Mouse (Mus musculus) megakaryocyte-erythroid progenitor cell, adult 5-6 weeks (primary cell): Measurements from ENCODE around the gene Ms4a4d. TPM values are rescaled to one million over a fixed set of nuclear protein-coding genes. Genes with fewer than 3 reads are reported as not detected.
"Not testable (repeated sequence)": the region's sequence is repeated elsewhere in the genome, so short reads cannot be mapped to it uniquely, and the experiment has no call there.

ENCODE experiments used
- ATAC-seq: replicated peaks from 2 replicates; pipeline ENCODE4 v1.8.0; 2016; ENCODE audit warnings: mild to moderate bottlenecking, inconsistent platforms; ENCODE audit not compliant: severe bottlenecking, poor library complexity, low FRiP score, low TSS enrichment
- total RNA-seq, 2 experiments: library from RNA; stranded (forward) in 1 of 2; stranded (reverse) in 1 of 2; fragments of 200-1000, 215-1000 nt in 1 of 2; fragments of >200 nt in 1 of 2; fragmentation: Nextera tagmentation in 1 of 2; gene quantifications; 2 replicates each; pipeline ENCODE4 v1.2.3; 2014 to 2017

Ms4a4d gene
- total RNA-seq (2014; fragmentation: Nextera tagmentation) = not detected in 2 replicates
- total RNA-seq (2017) = not detected in 2 replicates

GRCm38 (mm10) chr19:11536593-11536992, at the start of gene Ms4a4d:
TSS of gene Ms4a4d (plus strand) at chr19:11536801.
- ATAC-seq = no peak

DNA sequence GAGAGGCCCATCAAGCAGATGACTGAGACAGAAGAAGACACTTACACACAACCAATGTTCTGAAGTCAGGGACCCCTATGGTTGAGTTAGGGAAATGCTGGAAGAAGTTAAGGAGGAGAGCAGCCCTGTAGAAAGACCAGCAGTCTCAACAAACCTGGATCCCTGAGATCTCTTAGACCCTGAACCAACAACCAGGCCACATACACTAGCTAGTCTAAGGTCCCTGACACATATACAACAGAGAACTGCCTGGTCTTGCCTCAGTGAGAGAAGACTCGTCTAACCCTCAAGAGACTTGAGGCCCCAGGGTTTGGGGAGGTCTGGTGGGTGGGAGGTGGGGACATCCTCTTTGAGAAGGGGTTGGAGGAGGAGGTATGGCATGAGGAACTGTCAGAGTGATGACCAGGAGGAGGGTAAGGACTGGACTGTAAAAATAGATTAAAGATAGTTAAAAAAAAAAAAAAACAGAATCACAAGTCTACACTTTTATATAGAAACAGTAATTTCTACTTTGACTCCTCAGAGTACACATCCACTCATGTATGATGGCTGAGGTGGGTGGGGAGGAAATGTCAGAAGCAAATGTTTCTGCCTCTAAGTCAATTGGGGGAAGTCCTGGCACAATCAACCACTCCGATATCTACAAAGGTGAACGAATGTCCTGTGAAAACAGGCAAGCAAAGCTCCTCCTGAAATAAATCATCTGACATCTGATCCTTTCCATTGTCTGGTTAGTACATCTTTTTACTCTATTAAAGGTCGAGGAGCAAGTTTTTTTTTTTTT, 45.0 kb upstream of the Ms4a4d start:
- no peak for ATAC-seq

GRCm38 (mm10) chr19:11492671-11493070, 43.9 kb upstream of the Ms4a4d start:
- ATAC-seq = no peak

GRCm38 (mm10) chr19:11494519-11494918, 42.1 kb upstream of the Ms4a4d start:
- ATAC-seq = no peak

DNA sequence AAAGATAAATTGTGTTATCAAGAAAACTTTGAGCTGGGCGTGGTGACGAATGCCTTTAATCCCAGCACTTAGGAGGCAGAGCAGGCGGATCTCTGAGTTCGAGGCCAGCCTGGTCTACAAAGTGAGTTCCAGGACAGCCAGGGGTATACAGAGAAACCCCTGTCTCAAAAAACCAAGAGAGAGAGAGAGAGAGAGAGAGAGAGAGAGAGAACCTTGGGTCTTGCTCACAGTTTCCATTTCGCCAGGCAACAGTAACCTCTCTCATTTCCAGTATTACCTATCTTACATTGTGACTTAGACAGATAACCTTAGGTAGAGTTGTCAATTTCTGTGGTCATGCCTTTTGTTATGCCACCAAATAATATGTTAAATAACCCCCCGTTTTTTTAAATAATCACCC, 40.2 kb upstream of the Ms4a4d start:
- no peak for ATAC-seq

GRCm38 (mm10) chr19:11497300-11497699, 39.3 kb upstream of the Ms4a4d start:
- not testable (repeated sequence) for ATAC-seq

DNA sequence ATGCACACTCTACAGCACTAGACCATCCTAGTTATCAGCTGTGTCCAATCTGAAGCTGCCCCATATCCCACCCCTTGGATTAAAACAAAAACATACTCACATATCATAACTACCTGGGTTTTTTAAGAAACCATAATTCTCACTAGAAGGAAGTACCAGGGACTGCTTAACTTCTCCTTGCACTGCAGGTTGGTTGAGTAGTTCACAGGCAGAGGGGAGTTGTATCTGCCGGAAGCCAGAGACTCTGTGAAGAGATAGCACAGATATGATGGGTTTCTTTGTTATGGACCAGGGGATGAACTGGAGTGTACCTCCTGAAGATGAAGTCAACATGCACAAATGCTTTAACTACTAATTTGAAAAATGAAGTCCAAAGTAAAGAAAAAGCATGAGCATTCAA, 35.8 kb upstream of the Ms4a4d start:
- no peak for ATAC-seq

DNA sequence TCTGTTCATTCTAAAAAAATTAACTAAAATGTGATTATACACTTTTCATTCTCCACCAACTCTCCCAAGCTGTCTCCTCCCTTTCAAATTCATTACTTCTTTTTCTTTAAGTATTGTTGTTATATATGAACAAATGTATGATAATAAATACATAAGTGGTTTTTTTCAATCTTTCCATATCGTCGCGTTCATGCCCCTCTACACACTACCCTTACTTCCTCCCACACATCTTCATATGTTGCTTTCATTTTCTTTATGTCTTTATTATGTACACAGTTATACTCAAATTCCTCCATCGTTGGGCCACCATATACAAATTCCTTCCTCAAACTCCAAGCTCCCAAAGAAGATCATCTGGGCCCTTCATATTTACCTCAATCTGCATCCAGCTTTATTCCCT, 35.3 kb upstream of the Ms4a4d start:
- no peak for ATAC-seq

DNA sequence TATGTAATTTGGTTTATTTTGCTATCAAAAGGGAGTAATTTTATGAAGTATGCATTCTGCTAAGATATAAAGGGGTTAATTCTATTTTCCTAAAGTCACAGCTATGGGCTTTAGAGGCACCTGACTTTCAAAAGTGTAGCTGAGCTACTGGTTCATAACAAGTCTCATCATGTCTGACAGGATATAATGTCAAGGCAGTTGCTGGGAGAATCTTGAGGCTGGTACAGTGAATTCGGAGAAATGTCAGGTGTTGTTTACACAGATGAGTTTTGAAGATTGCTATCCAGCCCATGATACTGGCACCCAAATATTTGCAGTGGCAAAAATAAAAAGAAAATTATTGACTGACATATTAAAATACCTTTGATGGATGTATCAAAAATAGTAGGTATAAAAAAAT, 31.7 kb upstream of the Ms4a4d start:
- no peak for ATAC-seq

GRCm38 (mm10) chr19:11513458-11513857, 23.1 kb upstream of the Ms4a4d start:
- ATAC-seq = no peak

- no peak for ATAC-seq
Measured at GRCm38 (mm10) chr19:11516246-11516645, 20.4 kb upstream of the Ms4a4d start, which contains the start of gene Ms4a6b. TSS of gene Ms4a6b (plus strand) at chr19:11516512.

DNA sequence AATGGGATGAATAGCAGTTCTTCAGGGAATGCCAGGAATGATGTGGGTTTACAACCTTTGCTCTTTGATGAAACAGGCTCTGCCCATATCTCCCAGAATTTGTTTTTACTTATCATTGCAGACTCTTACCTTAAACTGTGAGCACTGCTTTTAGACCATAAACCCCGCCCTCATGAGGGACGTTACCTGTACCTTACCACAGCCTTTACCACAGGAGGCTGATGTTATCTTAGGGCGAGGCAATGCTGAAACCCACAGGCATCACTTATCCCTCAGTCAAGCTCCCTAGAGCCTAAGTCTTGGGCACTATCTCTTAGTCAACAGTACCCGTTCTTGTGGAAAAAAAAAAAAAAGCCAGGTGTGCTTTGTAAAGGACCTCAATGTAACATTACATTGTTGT, 19.8 kb upstream of the Ms4a4d start:
- no peak for ATAC-seq

DNA sequence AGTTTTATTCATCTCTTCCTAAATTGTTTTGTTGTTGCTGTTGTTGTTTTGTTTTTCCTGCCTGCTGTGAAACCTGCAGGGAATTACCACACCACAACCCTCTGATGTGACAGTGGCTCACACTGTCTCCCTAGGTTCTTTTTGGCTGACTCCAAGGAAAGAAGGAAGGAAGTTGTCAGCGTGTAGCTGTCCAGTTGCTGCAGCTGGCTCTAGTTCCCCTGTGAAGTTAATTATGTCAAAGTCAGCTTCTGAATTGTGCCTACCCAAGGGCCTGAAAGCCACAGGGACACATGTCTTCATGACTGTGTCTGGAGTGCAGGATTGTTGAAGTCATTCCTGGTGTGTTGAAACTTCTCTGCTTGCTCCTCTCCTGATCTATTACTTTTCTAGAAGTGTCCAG, 19.2 kb upstream of the Ms4a4d start:
- not testable (repeated sequence) for ATAC-seq

DNA sequence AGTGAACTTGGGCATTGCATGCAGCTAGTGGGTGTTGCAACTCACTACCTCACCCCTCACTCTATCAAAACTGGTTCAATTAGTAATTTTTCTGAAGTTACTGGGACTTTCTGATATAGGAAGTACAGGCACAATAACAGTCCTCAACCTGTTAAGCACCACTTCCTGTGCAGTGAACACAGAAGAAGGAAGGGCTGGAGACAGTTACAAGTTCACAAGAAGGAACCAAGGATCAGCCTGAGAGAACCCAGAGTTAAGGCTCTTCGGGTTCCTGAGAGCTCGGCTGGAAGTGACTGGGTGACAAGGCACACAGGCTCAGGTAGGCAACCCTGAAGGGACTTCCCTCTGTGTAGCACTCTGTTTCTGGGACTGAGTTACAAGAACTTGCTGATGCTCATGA, 18.2 kb upstream of the Ms4a4d start:
- not testable (repeated sequence) for ATAC-seq

DNA sequence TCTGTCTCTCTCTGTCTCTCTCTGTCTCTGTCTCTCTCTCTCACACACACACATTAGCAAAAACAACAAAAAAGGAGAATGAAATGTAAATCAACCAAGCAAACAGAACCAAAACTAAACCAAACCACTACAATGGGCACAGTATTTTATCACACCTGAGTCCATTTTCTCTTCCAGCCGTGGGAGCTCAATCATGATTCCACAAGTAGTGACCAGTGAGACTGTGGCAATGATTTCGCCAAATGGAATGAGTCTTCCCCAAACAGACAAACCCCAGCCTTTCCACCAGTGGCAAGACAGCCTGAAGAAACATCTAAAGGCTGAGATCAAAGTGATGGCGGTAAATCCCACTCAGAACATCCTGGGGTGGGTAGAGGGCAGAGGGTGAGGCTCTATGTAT, 16.5 kb upstream of the Ms4a4d start:
- no peak for ATAC-seq

GRCm38 (mm10) chr19:11533421-11533820, 3.2 kb upstream of the Ms4a4d start:
- no peak for ATAC-seq

GRCm38 (mm10) chr19:11533888-11534445, 2.6 kb upstream of the Ms4a4d start:
- no peak for ATAC-seq

GRCm38 (mm10) chr19:11537336-11537735, 735 bp downstream of the Ms4a4d start:
- no peak for ATAC-seq

- ATAC-seq = not testable (repeated sequence)
Measured at GRCm38 (mm10) chr19:11540166-11540821, 3.7 kb downstream of the Ms4a4d start.

- ATAC-seq = not testable (repeated sequence)
Measured at GRCm38 (mm10) chr19:11544383-11544782, 7.8 kb downstream of the Ms4a4d start.

DNA sequence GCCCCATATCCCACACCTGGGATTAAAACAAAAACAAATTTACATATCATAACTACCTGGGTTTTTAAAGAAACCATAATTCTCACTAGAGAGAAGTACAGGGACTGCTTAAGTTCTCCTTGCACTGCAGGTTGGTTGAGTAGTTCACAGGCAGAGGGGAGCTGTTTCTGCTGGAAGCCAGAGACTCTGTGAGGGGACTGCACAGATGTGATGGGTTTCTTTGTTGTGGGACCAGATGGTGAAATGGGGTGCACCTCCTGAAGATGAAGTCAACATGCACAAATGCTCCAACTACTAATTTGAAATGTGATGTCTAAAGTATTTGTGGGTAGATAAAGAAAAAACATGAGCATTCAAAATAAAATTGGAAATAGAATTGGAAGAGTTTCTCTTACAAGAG, 11.3 kb downstream of the Ms4a4d start:
- ATAC-seq = no peak
